Mouse (Mus musculus): ENCODE results near the gene Lrrc2. TPM values are rescaled to one million over a fixed set of nuclear protein-coding genes. Genes with fewer than 3 reads are reported as not detected.

The Lrrc2 gene
- polyA plus RNA-seq, 1 experiment from 2014 or later = 0.35 TPM

DNA sequence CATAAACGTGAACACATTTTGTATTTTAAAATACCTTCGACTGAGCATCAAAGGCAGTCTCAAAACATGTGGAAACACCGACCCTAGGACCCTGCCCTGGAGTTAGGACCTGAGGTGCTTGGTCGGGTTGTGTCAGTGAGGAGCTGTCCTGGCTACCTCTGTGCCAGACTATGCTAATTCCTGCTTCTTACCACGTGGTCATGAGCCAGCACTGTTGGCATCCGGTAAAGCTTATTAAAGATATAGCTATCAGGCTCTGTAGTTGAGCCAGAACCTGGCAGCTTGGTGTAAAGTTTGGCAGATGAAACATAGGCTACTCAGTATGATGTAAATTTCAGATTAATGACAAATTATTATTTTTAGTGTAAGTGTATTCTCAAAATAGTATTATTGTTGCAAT, 1.1 kb downstream of the Lrrc2 start:
- no peak overlapping the region for H3K27ac ChIP-seq (replicated peaks)
- H3K27me3 ChIP-seq (ENCODE audit: low read depth, poor library complexity, severe bottlenecking) = peaks cover 81% of the 10 kb centered on the region
- no peaks in the 10 kb centered on the region for H3K9me3 ChIP-seq (replicated peaks)
- no peak overlapping the region for H3K4me3 ChIP-seq
- peaks cover 36% of the 10 kb centered on the region for H3K4me1 ChIP-seq
- H3K36me3 ChIP-seq = no peaks in the 10 kb centered on the region
- WGBS = 60% methylated on average over 6 of the region's 6 CpGs
- no peak for DNase-seq (ENCODE audit: low spot score)

- Histone ChIP-seq H3K4me3 (peak overlapping the region; percentile 72), H3K27me3 (ENCODE audit: low read depth, poor library complexity, severe bottlenecking) (peaks cover 75% of the 10 kb centered on the region), H3K9me3 (replicated peaks) (no peaks in the 10 kb centered on the region), H3K27ac (replicated peaks) (no peak overlapping the region), H3K4me1 (peaks cover 29% of the 10 kb centered on the region), H3K36me3 (no peaks in the 10 kb centered on the region)
- DNase-seq (ENCODE audit: low spot score) = no peak
- WGBS = 46% methylated on average over 5 of the region's 5 CpGs
Observed at GRCm38 (mm10) chr9:110952931-110953549, 1.7 kb downstream of the Lrrc2 start.

GRCm38 (mm10) chr9:110953550-110954461, 2.5 kb downstream of the Lrrc2 start:
- WGBS = under 1% methylated on average over 44 of the region's 44 CpGs
- Histone ChIP-seq H3K4me3 (peak overlapping the region; percentile 72), H3K27ac (replicated peaks) (peak overlapping the region; percentile 72), H3K4me1 (peaks cover 25% of the 10 kb centered on the region), H3K36me3 (no peaks in the 10 kb centered on the region), H3K9me3 (replicated peaks) (no peaks in the 10 kb centered on the region), H3K27me3 (ENCODE audit: low read depth, poor library complexity, severe bottlenecking) (peaks cover 67% of the 10 kb centered on the region)
- DNase-seq (ENCODE audit: low spot score) = peak; percentile 60

GRCm38 (mm10) chr9:110954681-110955445, 3.5 kb downstream of the Lrrc2 start:
- H3K27me3 ChIP-seq (ENCODE audit: low read depth, poor library complexity, severe bottlenecking) = peaks cover 58% of the 10 kb centered on the region
- 52% methylated on average over 2 of the region's 2 CpGs for WGBS
- no peak for DNase-seq (ENCODE audit: low spot score)
- no peaks in the 10 kb centered on the region for H3K9me3 ChIP-seq (replicated peaks)
- peak overlapping the region; percentile 72; the same call in 1 of the 2 replicates for H3K4me3 ChIP-seq
- no peak overlapping the region for H3K27ac ChIP-seq (replicated peaks)
- no peaks in the 10 kb centered on the region for H3K36me3 ChIP-seq
- H3K4me1 ChIP-seq = peaks cover 21% of the 10 kb centered on the region

DNA sequence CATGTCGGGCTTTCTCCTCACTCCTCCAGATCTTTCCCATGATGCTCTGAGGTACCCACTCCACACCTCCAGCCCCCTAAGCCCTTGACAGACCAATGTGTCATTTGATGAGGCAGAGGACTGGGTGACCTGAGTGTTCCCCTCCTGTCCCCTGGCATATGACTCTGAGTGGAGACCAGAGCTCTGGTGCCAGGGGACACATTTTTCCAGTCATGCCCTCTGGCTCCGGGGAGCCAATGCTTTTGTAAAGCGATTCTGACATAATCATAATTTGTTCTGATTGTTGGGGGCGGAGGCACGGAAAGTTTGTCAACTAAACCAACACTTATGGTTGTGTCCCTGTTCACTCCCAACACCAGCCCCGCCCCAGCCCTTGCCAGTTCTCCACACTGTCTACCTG, 4.6 kb downstream of the Lrrc2 start:
- no peaks in the 10 kb centered on the region for H3K9me3 ChIP-seq (replicated peaks)
- peaks cover 48% of the 10 kb centered on the region for H3K27me3 ChIP-seq (ENCODE audit: low read depth, poor library complexity, severe bottlenecking)
- no peak overlapping the region for H3K27ac ChIP-seq (replicated peaks)
- H3K4me1 ChIP-seq = peaks cover 21% of the 10 kb centered on the region
- DNase-seq (ENCODE audit: low spot score) = no peak
- no peak overlapping the region for H3K4me3 ChIP-seq
- no peaks in the 10 kb centered on the region for H3K36me3 ChIP-seq
- WGBS = 86% methylated on average over 6 of the region's 6 CpGs

- Histone ChIP-seq H3K9me3 (replicated peaks) (no peaks in the 10 kb centered on the region), H3K4me1 (peaks cover 7% of the 10 kb centered on the region), H3K27me3 (ENCODE audit: low read depth, poor library complexity, severe bottlenecking) (peaks cover 16% of the 10 kb centered on the region), H3K36me3 (no peaks in the 10 kb centered on the region), H3K27ac (replicated peaks) (no peak overlapping the region), H3K4me3 (no peak overlapping the region)
- 88% methylated on average over 5 of the region's 5 CpGs for WGBS
- no peak for DNase-seq (ENCODE audit: low spot score)
Observed at GRCm38 (mm10) chr9:110959669-110960068, 8.3 kb downstream of the Lrrc2 start.

- WGBS = 88% methylated on average over 13 of the region's 13 CpGs
- H3K27me3 ChIP-seq (ENCODE audit: low read depth, poor library complexity, severe bottlenecking) = peaks cover 8% of the 10 kb centered on the region
- no peak overlapping the region for H3K27ac ChIP-seq (replicated peaks)
- H3K9me3 ChIP-seq (replicated peaks) = no peaks in the 10 kb centered on the region
- H3K36me3 ChIP-seq = no peaks in the 10 kb centered on the region
- no peak for DNase-seq (ENCODE audit: low spot score)
- no peaks in the 10 kb centered on the region for H3K4me1 ChIP-seq
- H3K4me3 ChIP-seq = no peak overlapping the region
Observed at GRCm38 (mm10) chr9:110960230-110961149, 9.1 kb downstream of the Lrrc2 start.

GRCm38 (mm10) chr9:110961386-110961785, 10.0 kb downstream of the Lrrc2 start:
- no peak overlapping the region for H3K4me3 ChIP-seq
- no peak overlapping the region for H3K27ac ChIP-seq (replicated peaks)
- H3K27me3 ChIP-seq (ENCODE audit: low read depth, poor library complexity, severe bottlenecking) = no peaks in the 10 kb centered on the region
- WGBS = 99% methylated on average over 8 of the region's 8 CpGs
- DNase-seq (ENCODE audit: low spot score) = no peak
- H3K36me3 ChIP-seq = no peaks in the 10 kb centered on the region
- H3K9me3 ChIP-seq (replicated peaks) = no peaks in the 10 kb centered on the region
- no peaks in the 10 kb centered on the region for H3K4me1 ChIP-seq

DNA sequence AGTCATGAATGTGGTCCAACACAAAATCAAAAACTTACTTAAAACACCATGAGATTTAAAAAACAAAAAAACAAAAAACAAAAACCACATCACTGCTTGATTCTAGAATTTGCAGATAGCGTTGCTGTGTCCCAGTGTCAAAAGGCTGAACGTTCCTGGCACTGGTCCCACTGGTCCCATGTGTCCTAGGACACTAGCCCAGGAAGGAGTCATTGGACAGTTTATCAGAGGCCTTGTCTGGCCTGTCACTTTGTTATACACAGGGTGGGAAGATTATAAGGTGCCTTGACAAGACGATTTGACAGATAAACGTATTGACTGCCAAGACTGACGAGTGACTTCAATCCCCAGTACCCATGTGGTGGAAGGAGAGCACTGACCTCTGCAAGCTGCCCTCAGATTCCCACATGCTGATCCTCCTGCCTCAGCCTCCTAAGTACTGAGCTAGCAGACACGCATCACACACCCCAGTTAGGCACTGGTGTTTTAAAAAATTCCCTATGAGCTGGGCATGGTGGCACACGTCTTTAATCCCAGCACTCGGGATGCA, 12.3 kb downstream of the Lrrc2 start:
- DNase-seq (ENCODE audit: low spot score) = no peak
- Histone ChIP-seq H3K4me1 (no peaks in the 10 kb centered on the region), H3K36me3 (no peaks in the 10 kb centered on the region), H3K27ac (replicated peaks) (no peak overlapping the region), H3K9me3 (replicated peaks) (no peaks in the 10 kb centered on the region), H3K4me3 (no peak overlapping the region), H3K27me3 (ENCODE audit: low read depth, poor library complexity, severe bottlenecking) (no peaks in the 10 kb centered on the region)
- WGBS = 91% methylated on average over 8 of the region's 8 CpGs

GRCm38 (mm10) chr9:110965062-110965909, 13.9 kb downstream of the Lrrc2 start:
- no peak for DNase-seq (ENCODE audit: low spot score)
- WGBS = 90% methylated on average over 22 of the region's 22 CpGs
- Histone ChIP-seq H3K36me3 (no peaks in the 10 kb centered on the region), H3K4me3 (no peak overlapping the region), H3K27me3 (ENCODE audit: low read depth, poor library complexity, severe bottlenecking) (no peaks in the 10 kb centered on the region), H3K27ac (replicated peaks) (no peak overlapping the region), H3K4me1 (no peaks in the 10 kb centered on the region), H3K9me3 (replicated peaks) (no peaks in the 10 kb centered on the region)

- no peaks in the 10 kb centered on the region for H3K27me3 ChIP-seq (ENCODE audit: low read depth, poor library complexity, severe bottlenecking)
- no peaks in the 10 kb centered on the region for H3K36me3 ChIP-seq
- 80% methylated on average over 2 of the region's 2 CpGs for WGBS
- H3K4me1 ChIP-seq = no peaks in the 10 kb centered on the region
- no peak overlapping the region for H3K4me3 ChIP-seq
- H3K27ac ChIP-seq (replicated peaks) = no peak overlapping the region
- DNase-seq (ENCODE audit: low spot score) = no peak
- H3K9me3 ChIP-seq (replicated peaks) = no peaks in the 10 kb centered on the region
Observed at GRCm38 (mm10) chr9:110965910-110966231, 14.5 kb downstream of the Lrrc2 start.
